Mouse (Mus musculus): ENCODE data around the gene Dcaf10. TPM values are rescaled to one million over a fixed set of nuclear protein-coding genes. Genes with fewer than 3 reads are reported as not detected.

Dcaf10 gene
- polyA plus RNA-seq (2015; fragmentation: Nextera tagmentation; extraction: Ambion mirVana): 10.1 and 11.2 TPM in 2 replicates

DNA sequence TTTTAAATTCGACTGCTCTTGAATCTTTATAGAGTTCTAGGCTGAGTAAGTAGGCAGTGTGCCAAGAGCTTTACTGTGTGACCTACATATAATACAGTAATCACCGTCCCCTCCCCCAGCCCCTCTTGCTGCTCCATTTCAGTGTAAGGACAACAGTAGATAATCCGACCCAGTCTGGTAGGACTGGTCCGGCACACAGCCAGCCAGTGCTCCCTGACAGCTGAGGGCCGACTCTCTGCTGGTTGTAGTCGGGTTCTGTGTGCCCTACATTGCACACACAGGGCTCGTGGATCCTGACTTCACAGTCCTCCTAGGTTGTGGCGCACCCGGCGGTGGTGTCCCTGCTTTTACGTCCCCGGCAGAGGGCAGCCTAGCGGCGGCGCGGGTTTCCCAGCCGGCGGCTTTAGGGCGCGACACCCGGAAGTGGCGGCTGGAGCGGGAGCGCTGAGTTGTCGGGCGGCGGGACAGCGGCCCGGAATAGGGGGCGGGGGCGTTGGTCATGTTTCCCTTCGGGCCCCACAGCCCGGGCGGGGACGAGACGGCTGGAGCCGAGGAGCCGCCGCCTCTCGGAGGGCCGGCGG lies at the start of gene Dcaf10:
Gene Dcaf10, plus strand, starts transcription at position 433 of the 581 bp plus-strand sequence.

DNA sequence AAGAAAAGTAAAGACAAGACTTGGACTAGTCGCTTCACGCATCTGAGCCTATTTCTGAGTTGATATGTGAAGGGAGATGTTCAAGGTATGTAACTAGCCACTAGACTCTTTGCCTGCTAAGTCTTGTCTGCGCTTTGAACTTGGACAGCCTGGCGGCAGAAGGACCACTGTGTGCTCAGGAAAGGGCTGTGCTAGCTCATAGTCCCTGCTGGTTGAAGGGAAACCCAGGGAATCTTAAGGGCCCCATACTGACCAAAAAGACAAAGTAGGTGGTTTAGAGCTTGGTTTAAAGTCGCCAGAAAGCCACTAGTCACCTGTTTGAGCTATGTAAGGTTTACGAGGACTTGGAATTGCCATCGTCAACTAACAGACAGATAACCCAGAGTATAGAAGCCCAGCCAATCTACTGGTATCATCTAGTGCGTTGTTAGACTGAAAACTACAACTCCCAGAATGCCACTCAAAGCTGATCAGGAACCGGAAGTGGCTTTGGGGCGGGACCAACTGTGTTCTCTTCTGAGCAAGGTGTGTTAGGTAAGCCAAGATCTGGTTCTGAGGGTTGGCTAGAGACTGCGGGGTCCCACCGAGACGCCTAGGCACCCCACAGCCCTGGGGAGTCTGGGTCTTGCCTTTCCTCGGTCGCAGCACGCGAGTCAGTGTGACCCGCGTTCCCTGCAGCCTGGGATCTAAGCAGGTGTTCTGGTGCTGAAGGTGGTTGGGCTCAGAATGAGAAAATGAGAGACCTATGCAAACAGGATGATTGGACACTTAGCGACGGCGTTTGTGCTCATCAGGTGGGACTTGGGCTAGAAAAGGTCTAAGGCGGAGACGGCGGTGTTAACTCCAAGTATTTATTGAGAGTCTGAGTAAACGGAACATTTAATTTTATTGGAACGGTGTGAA lies 45.0 kb upstream of the Dcaf10 start, which contains the start of gene Trmt10b:
Gene Trmt10b, plus strand, starts transcription at position 466 of the 903 bp plus-strand sequence.

DNA sequence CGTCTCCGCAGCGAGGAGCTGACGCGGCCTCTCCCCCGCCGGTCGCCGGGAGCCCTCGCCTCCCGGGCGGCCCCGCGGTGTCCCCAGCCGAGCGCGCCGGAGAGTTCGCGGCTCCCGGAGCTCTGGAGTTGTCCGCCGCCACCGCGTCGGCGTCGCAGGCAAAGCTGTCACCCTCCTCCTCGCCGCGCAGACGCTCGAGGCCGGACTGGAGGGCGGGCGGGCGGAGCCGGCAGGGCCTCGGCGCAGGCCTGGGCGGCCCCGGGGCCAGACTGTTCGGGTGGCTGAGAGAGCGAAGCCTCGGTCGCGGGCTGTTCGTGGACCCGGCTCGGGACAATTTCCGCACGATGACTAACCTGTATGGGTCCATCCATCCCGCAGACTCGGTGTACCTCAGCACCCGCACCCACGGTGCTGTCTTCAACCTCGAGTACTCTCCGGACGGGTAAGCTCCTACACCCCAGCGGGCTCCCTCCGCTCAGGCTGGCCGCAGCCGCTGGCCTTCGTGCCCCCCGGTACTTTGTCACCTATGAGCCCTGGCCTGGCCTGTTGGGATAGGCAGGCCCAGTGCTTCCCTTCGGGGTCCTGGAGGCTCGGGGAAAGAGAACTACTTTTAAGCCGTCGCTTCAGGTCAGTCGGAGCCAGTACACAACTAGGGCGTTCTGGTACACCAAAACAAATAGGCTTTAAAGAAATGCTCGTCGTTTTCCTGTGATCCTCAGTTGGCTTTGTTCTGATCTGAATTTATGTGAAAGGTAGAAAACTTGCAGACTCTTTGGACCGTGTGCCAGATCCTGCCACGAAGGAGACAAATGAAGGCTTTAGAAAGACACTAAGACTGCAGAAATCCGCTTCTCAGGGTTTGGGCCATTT lies 620 bp downstream of the Dcaf10 start, which contains the start of gene Exosc3:
Gene Exosc3, minus strand, starts transcription at position 447 of the 870 bp plus-strand sequence.

DNA sequence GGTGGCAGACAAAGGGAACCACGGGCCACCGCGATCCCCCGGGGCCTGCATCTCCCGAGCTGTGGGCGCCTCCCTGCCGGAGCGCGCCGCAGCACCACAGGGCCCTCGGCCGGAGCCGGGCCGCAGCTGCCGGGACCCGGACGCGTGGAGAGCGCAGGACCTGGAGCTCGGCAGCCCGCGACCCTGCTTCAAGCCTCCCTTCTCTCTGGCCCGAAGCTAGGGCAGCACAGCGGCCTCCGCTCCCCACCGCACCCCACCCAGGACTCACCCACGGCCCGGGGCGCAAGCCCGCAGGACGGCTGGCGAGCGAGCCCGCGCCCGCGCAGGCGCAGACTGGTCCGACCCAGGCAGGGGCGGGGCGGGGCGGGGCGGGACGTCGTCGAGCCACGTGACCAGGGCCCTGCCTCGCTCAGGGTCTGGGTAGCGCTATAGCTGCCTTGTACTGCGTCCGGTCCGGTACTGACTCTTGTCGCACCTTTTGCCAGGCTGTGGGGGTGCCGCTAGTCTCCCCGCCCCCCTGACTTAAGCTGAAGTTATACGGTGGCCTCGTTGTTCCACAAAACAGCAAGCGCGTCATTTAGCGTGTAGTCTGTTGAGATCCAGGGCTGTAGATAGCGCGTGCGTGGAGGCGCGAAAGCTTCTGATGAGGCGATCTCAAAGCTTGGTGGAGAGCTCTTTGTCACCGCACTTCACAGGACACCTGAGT lies 66.7 kb downstream of the Dcaf10 start, which contains the start of gene Slc25a51:
Gene Slc25a51, minus strand, starts transcription at position 340 of the 706 bp plus-strand sequence.

Small RNA genes lying within 50 kb of the gene (microRNA-seq; reads per million reads assigned to microRNA genes)
- 0 reads per million in 2 experiments for gene Gm25692

Other genes starting within 250 kb of the Dcaf10 start
- 188 and 193 TPM in 2 replicates for gene Tomm5, start 234.0 kb upstream of the Dcaf10 start, polyA plus RNA-seq (2015; fragmentation: Nextera tagmentation; extraction: Ambion mirVana)
- 2.1 and 2.4 TPM in 2 replicates for gene Frmpd1, start 157.2 kb upstream of the Dcaf10 start, polyA plus RNA-seq (2015; fragmentation: Nextera tagmentation; extraction: Ambion mirVana)
- gene Trmt10b, start 45.0 kb upstream of the Dcaf10 start, polyA plus RNA-seq (2015; fragmentation: Nextera tagmentation; extraction: Ambion mirVana): 6.5 and 7.4 TPM in 2 replicates
- 30.8 and 34.7 TPM in 2 replicates for gene Exosc3, start 631 bp downstream of the Dcaf10 start, polyA plus RNA-seq (2015; fragmentation: Nextera tagmentation; extraction: Ambion mirVana)
- 42.2 and 48.5 TPM in 2 replicates for gene Slc25a51, start 66.7 kb downstream of the Dcaf10 start, polyA plus RNA-seq (2015; fragmentation: Nextera tagmentation; extraction: Ambion mirVana)
- 5.2 and 6.4 TPM in 2 replicates for gene Shb, start 190.4 kb downstream of the Dcaf10 start, polyA plus RNA-seq (2015; fragmentation: Nextera tagmentation; extraction: Ambion mirVana)

All from skeletal muscle tissue, postnatal 0 days (tissue).